In the genomic region with DNA sequence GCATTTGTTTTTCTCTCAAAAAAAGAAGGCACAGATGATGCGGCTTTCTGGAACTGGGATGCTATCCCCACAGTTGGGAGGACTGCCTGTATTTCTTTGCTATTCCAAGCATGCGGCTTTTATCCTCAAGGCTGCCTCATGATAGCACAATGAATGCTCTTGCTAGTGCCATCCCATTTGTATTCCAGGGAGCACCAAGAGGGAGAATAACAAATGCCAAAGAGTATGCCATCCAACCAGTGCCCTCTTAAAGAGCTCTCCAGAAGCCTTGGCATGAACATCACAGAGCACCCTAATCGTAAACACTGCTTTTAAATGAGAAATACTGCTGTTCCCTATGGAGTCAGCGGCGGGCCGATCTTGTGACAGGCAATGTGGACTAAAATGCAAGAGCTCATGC, we compare ENCODE assay signal across 19 mouse cellular contexts.
DNase-seq lines count a peak whose midpoint lies in the region; ATAC-seq lines count a peak whose summit lies in the region.
"Had no signal": no experiment of that assay in that cellular context is flagged by ENCODE, and none has a peak within 500 bp of the region (broad histone marks: within the 10 kb centered on the region; RNA-seq: fewer than 3 reads in every experiment).

No protein-coding gene starts in this region.

- H3K4me1 ChIP-seq in hindbrain, embryonic 14.5 days (replicated peaks; ENCODE audit: control insufficient read depth, insufficient read depth, low read length), result no peaks in the 10 kb centered on the region
- H3K4me1 ChIP-seq in hindbrain, embryonic 12.5 days, result no peaks in the 10 kb centered on the region
- H3K4me1 ChIP-seq in midbrain, embryonic 14.5 days (ENCODE audit: control insufficient read depth, insufficient read depth, low read length), result no peaks in the 10 kb centered on the region
- no peaks in the 10 kb centered on the region for H3K4me1 ChIP-seq in midbrain, embryonic 11.5 days (ENCODE audit: control insufficient read depth, insufficient read depth, low read length)
- no peaks in the 10 kb centered on the region for H3K4me1 ChIP-seq in neural tube, embryonic 14.5 days (ENCODE audit: control insufficient read depth, insufficient read depth, low read length)
- H3K4me1 ChIP-seq: embryonic facial prominence, embryonic 10.5 days; limb, embryonic 12.5 days; liver, embryonic 13.5 days; lung, embryonic 15.5 days had no signal

- no peaks in the 10 kb centered on the region for H3K9me3 ChIP-seq in hindbrain, embryonic 14.5 days (ENCODE audit: control insufficient read depth, low read length)
- H3K9me3 ChIP-seq in hindbrain, embryonic 12.5 days (replicated peaks), result no peaks in the 10 kb centered on the region
- H3K9me3 ChIP-seq in midbrain, embryonic 14.5 days (ENCODE audit: control insufficient read depth, low read length), result no peaks in the 10 kb centered on the region
- no peaks in the 10 kb centered on the region for H3K9me3 ChIP-seq in midbrain, embryonic 11.5 days (ENCODE audit: control insufficient read depth, low read length)
- no peaks in the 10 kb centered on the region for H3K9me3 ChIP-seq in neural tube, embryonic 14.5 days (ENCODE audit: control insufficient read depth, low read length)
- H3K9me3 ChIP-seq: embryonic facial prominence, embryonic 10.5 days; lung, embryonic 15.5 days had no signal

- ATAC-seq in hindbrain, embryonic 14.5 days (ENCODE audit: low FRiP score), result peak; percentile 57; the same call in 1 of the 2 replicates
- no peak for ATAC-seq in hindbrain, embryonic 12.5 days (ENCODE audit: low FRiP score)
- no peak for ATAC-seq in midbrain, embryonic 14.5 days (ENCODE audit: low FRiP score, low TSS enrichment)
- no peak for ATAC-seq in midbrain, embryonic 11.5 days (ENCODE audit: low FRiP score)
- peak; percentile 71; the same call in 1 of the 2 replicates for ATAC-seq in neural tube, embryonic 14.5 days (ENCODE audit: low read depth)
- ATAC-seq: inflammation-experienced regulatory T-cells, adult 6 months had no signal

- no peak overlapping the region for H3K27ac ChIP-seq in hindbrain, embryonic 14.5 days
- no peak overlapping the region for H3K27ac ChIP-seq in hindbrain, embryonic 12.5 days
- H3K27ac ChIP-seq in midbrain, embryonic 14.5 days (replicated peaks; ENCODE audit: low read depth, low read length), result no peak overlapping the region
- H3K27ac ChIP-seq in midbrain, embryonic 11.5 days (ENCODE audit: low read depth, low read length), result no peak overlapping the region
- H3K27ac ChIP-seq in neural tube, embryonic 14.5 days (ENCODE audit: low read depth, low read length), result no peak overlapping the region
- H3K27ac ChIP-seq: embryonic facial prominence, embryonic 10.5 days; limb, embryonic 12.5 days; liver, embryonic 13.5 days; lung, embryonic 15.5 days had no signal

- 85% methylated on average over 6 of the region's 6 CpGs for WGBS in hindbrain, embryonic 14.5 days
- WGBS in hindbrain, embryonic 12.5 days, result 88% methylated on average over 6 of the region's 6 CpGs
- WGBS in midbrain, embryonic 14.5 days, result 80% methylated on average over 6 of the region's 6 CpGs
- WGBS in midbrain, embryonic 11.5 days, result 90% methylated on average over 6 of the region's 6 CpGs
- WGBS in neural tube, embryonic 14.5 days, result 73% methylated on average over 6 of the region's 6 CpGs

- H3K27me3 ChIP-seq in hindbrain, embryonic 14.5 days (ENCODE audit: control insufficient read depth, insufficient read depth, low read length), result no peaks in the 10 kb centered on the region
- H3K27me3 ChIP-seq in hindbrain, embryonic 12.5 days, result no peaks in the 10 kb centered on the region
- H3K27me3 ChIP-seq in midbrain, embryonic 14.5 days (ENCODE audit: control insufficient read depth, insufficient read depth, low read length), result no peaks in the 10 kb centered on the region
- no peaks in the 10 kb centered on the region for H3K27me3 ChIP-seq in midbrain, embryonic 11.5 days (ENCODE audit: control insufficient read depth, insufficient read depth, low read length)
- H3K27me3 ChIP-seq in neural tube, embryonic 14.5 days (ENCODE audit: control insufficient read depth, insufficient read depth, low read length), result no peaks in the 10 kb centered on the region
- H3K27me3 ChIP-seq: limb, embryonic 12.5 days; liver, embryonic 13.5 days; lung, embryonic 15.5 days had no signal

- H3K9ac ChIP-seq in hindbrain, embryonic 14.5 days, result no peak overlapping the region
- H3K9ac ChIP-seq in hindbrain, embryonic 12.5 days, result no peak overlapping the region
- H3K9ac ChIP-seq in midbrain, embryonic 14.5 days (replicated peaks; ENCODE audit: low read length), result no peak overlapping the region
- no peak overlapping the region for H3K9ac ChIP-seq in midbrain, embryonic 11.5 days (ENCODE audit: low read length)
- no peak overlapping the region for H3K9ac ChIP-seq in neural tube, embryonic 14.5 days (replicated peaks; ENCODE audit: low read depth, low read length)
- H3K9ac ChIP-seq: limb, embryonic 12.5 days; liver, embryonic 13.5 days; lung, embryonic 15.5 days had no signal

- DNase-seq in hindbrain, embryonic 14.5 days (ENCODE audit: low spot score), result no peak
- peak; percentile 42 for DNase-seq in midbrain, embryonic 14.5 days
- DNase-seq in midbrain, embryonic 11.5 days (ENCODE audit: low spot score, missing footprints), result no peak
- peak; percentile 78 for DNase-seq in brain, adult 2 months (ENCODE audit: low read depth, low spot score)
- DNase-seq in ovary, postnatal 10 days (ENCODE audit: low spot score), result no peak
- DNase-seq: gastrocnemius, postnatal 14 days; heart, postnatal 10 days; kidney, adult 9 months; kidney, postnatal 4 days; liver, embryonic 13.5 days; retina, postnatal 1 day; spleen, adult 18-20 months; thymus, adult 2 months had no signal

- no peak overlapping the region for H3K4me2 ChIP-seq in hindbrain, embryonic 14.5 days (replicated peaks)
- no peak overlapping the region for H3K4me2 ChIP-seq in hindbrain, embryonic 12.5 days (replicated peaks)
- H3K4me2 ChIP-seq in midbrain, embryonic 14.5 days (ENCODE audit: low read length), result no peak overlapping the region
- no peak overlapping the region for H3K4me2 ChIP-seq in midbrain, embryonic 11.5 days
- no peak overlapping the region for H3K4me2 ChIP-seq in neural tube, embryonic 14.5 days (ENCODE audit: low read depth, low read length)
- H3K4me2 ChIP-seq: limb, embryonic 12.5 days; liver, embryonic 13.5 days; lung, embryonic 15.5 days had no signal

- no peak overlapping the region for H3K4me3 ChIP-seq in hindbrain, embryonic 14.5 days (replicated peaks; ENCODE audit: low read length)
- H3K4me3 ChIP-seq in hindbrain, embryonic 12.5 days, result no peak overlapping the region
- H3K4me3 ChIP-seq in midbrain, embryonic 14.5 days (replicated peaks; ENCODE audit: low read depth, low read length), result no peak overlapping the region
- no peak overlapping the region for H3K4me3 ChIP-seq in midbrain, embryonic 11.5 days (ENCODE audit: low read depth, low read length)
- H3K4me3 ChIP-seq in neural tube, embryonic 14.5 days (ENCODE audit: low read depth, low read length), result no peak overlapping the region
- H3K4me3 ChIP-seq: embryonic facial prominence, embryonic 10.5 days; limb, embryonic 12.5 days; liver, embryonic 13.5 days; lung, embryonic 15.5 days had no signal

- H3K36me3 ChIP-seq in hindbrain, embryonic 14.5 days (replicated peaks; ENCODE audit: control insufficient read depth, insufficient read depth), result no peaks in the 10 kb centered on the region
- H3K36me3 ChIP-seq in hindbrain, embryonic 12.5 days, result no peaks in the 10 kb centered on the region
- no peaks in the 10 kb centered on the region for H3K36me3 ChIP-seq in midbrain, embryonic 14.5 days (ENCODE audit: control insufficient read depth, insufficient read depth, low read length)
- no peaks in the 10 kb centered on the region for H3K36me3 ChIP-seq in midbrain, embryonic 11.5 days (ENCODE audit: control insufficient read depth, insufficient read depth, low read length)
- H3K36me3 ChIP-seq in neural tube, embryonic 14.5 days (ENCODE audit: control insufficient read depth, insufficient read depth, low read length), result no peaks in the 10 kb centered on the region
- H3K36me3 ChIP-seq: embryonic facial prominence, embryonic 10.5 days; limb, embryonic 12.5 days; liver, embryonic 13.5 days; lung, embryonic 15.5 days had no signal

Comparison
In these comparisons a context has a peak if more than half of its experiments do, and no peak if none do; other contexts are left out.
1. ATAC-seq: peak in hindbrain, embryonic 14.5 days (single experiment) and neural tube, embryonic 14.5 days (single experiment); none in hindbrain, embryonic 12.5 days (single experiment), midbrain, embryonic 14.5 days (single experiment) and midbrain, embryonic 11.5 days (single experiment).
2. DNase-seq: peak in midbrain, embryonic 14.5 days (single experiment) and brain, adult 2 months (single experiment); none in hindbrain, embryonic 14.5 days (single experiment), midbrain, embryonic 11.5 days (single experiment) and ovary, postnatal 10 days (single experiment).